Mouse (Mus musculus): ENCODE data around the gene Notch1.

The Notch1 gene

GRCm38 (mm10) chr2:26481724-26482495 is 34.6 kb downstream of the Notch1 start:
- DNase-seq (ENCODE audit: low spot score in 2 of 2), result no peak

GRCm38 (mm10) chr2:26480911-26481310 is 35.6 kb downstream of the Notch1 start:
- no peak for DNase-seq (ENCODE audit: low spot score in 2 of 2)

- DNase-seq (ENCODE audit: low spot score in 2 of 2), result no peak
Measured at GRCm38 (mm10) chr2:26478685-26479205, 37.7 kb downstream of the Notch1 start.

GRCm38 (mm10) chr2:26477911-26478310 is 38.6 kb downstream of the Notch1 start:
- no peak for DNase-seq (ENCODE audit: low spot score in 2 of 2)

DNA sequence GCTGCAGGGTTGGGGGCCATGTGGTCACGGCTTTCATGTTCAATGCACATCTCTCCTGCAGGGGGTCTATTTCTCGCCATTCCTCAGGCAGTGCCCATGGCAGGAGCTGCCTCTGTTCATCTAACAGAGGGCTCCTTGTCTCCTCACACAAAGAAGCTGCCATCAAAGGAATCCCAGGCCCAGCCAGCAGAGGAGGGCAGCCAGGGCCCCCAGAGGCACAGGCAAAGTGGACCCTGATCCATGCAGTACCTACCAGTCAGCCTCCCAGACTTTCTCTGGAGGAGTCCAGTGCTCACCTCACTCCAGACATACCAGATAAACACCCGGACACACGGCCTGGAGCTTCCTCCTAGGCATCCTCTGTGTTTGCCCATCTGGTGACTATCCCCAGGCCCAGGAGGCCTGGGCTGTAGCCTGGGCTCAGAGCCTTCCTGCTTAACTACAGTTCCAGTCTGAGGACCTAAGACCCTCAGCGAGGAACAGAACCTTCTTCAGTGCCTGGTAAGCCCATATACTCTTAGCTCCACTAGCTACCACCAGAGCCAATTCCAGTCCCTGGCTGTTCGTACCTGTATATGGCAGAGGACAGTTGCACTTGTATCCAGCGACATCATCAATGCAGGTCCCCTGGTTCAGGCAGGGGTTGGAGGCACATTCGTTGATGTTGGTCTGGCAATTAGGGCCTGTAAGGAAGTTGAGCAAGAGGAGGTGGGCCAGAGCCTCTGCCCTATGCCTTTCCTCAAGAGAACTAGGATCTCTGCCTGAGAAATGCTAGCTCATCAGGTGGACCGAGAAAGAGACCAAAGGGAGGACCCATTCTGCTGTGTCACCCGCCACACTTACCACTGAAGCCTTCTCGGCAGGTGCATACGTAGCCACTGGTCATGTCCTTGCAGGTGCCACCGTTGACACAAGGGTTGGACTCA is 40.7 kb downstream of the Notch1 start:
- no peak for DNase-seq (ENCODE audit: low spot score in 2 of 2)

DNA sequence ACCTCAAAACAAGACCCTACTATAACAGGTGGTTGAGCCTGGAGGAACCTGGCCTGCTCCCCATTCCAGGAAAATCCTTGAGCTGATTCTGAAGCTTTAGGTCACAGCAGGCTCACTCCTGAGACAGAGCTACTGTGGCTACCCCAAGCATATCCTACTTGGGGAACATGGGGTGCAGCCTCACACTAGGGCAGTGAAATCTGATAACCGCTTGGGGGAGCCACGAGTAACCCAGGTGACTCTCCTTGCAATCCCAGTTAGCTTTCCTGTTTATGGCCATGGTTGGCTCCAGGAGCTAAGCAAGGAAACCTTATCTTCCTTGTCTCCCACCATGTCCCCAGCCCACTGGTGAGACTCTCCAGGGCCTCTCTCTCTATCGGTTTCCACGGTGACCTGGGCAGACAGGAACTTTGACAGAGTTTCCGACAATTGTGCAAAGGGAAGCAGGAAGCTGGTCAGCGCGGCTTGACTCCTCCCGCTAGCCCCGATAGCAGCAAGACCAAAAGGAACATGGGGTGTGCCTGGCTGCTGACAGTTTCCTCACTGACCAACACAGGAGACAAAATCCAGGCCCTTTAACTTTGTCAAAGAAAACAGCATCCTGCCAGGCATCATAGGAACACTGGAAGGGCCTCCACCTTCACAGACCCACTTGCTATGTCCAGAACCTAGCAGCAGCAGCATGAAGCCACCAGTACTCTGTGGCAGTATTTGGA is 41.5 kb downstream of the Notch1 start:
- DNase-seq (ENCODE audit: low spot score in 2 of 2), result no peak

DNA sequence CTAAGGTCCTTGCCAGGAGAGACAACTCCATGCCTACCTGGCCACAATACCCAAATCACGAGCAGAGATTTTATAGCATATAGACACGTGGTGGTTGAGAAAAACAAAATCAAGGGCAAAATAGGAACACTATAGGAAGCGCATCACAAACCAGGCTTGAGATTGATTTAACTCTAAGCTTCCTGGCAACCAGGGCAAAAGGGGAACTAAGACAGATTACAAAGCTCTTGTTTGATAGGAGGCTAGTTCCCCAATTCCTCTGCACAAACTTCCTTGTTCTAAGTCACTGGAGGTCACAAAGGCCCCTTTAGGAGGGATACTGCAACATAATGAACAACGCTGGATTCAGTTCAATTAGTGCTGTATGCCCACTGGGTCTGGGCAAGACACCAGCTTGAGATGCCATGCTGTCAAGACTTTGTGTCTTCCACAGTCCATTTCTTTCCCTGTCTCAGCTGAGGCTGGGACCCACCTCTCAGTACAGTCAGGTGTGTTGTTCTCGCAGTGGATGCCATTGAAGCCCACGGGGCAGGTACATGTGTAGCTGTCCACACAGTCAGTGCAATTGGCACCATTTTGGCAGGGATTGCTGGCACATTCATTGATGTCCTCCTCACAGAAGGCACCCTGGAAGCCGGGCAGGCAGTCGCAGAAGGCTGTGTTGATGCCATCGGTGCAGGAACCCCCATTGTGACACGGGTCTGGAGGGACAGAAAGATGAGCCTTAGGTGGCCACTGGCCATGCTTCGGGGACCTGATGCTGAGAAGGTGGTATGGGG is 44.0 kb downstream of the Notch1 start:
- DNase-seq (ENCODE audit: low spot score in 2 of 2), result no peak

DNA sequence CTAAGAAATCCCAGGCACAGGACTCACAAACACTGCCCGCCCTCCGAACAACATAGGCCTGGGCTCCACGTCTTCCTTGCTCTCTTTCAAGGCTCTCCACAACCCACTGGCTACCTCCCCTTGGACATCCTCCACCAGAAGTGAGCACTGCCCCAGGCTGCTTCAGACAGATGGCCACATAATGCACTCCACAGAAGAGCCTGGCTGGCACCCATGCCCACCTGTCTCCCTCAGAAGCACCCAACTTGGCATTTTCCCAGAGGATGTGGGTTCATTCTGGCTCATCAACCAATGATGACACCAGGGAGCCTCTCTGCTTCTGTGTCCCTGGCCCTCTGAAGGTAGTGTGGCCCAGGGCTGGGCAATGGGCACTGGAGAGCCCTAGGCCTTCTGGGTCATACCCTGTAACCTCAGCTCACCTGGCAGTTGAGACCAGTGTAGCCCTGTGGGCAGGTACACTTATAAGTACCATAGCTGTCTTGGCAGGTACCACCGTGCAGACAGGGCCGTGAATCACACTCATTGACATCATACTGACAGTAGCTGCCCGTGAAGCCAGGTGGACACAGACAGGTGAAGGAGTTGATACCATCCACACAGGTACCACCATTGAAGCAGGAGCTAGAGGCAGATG is 44.7 kb downstream of the Notch1 start:
- no peak for DNase-seq (ENCODE audit: low spot score in 2 of 2)

- no peak for DNase-seq (ENCODE audit: low spot score in 2 of 2)
Measured at GRCm38 (mm10) chr2:26470967-26471366, 45.5 kb downstream of the Notch1 start.

DNA sequence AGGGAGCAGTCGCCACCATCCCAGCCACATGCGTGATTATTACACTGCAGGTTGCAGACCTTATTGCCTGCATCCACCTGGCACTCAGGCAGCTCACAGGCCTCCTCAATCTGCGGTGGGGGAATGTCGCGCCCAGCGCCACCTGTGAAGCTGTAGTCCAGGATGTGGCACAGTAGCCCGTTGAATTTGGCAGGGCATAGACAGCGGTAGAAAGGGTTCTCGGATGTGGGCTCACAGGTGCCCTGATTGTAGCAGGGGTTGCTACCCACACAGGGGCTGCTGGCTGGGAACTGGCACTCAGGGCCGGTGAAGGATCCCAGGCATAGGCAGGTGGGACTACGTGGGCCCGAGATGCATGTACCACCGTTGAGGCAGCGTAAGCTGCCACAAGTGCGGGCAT is 48.1 kb downstream of the Notch1 start:
- DNase-seq (ENCODE audit: low spot score in 2 of 2), result no peak

DNA sequence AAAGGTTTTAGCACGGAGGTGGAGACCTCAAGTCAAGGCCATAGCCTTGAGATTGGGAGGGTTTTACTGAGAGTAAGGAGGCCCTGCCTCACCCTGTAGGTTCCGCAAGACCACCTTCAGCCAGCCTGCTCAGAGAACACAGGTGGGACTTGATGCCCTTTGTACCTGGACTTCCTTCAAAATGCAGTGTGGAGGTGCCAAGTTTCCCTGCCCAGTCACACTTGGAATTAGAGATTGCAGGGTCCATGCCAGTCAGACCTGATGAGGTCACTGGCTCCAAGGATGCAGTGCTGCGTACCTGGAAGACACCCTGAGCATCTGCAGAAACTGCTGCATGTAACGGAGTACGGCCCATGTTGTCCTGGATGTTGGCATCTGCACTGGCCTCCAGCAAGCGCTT is 53.1 kb downstream of the Notch1 start:
- no peak for DNase-seq (ENCODE audit: low spot score in 2 of 2)

- DNase-seq (ENCODE audit: low spot score in 2 of 2), result no peak
Measured at GRCm38 (mm10) chr2:26462980-26463379, 53.5 kb downstream of the Notch1 start.

DNA sequence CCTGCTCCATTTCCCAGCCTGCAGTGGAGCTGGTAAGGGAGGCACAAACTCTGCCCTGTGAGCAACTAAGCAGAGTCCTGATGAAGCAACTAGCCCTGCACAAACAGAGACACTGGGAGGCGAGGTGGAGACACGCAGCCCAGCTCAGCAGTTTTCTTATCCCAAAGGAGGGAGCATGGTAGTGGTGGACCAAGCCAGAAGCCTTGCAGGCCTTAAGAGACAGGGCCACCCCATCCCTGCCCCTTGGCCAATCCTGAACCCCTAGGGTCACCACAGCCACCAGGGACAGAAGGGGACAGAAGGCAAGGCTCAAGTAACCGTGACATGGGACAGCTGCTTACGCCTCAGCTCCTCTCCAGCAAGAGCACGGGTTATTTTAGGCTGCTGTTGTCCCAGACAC is 54.8 kb downstream of the Notch1 start:
- DNase-seq (ENCODE audit: low spot score in 2 of 2), result no peak

GRCm38 (mm10) chr2:26460837-26461236 is 55.6 kb downstream of the Notch1 start:
- DNase-seq (ENCODE audit: low spot score in 2 of 2), result no peak

DNA sequence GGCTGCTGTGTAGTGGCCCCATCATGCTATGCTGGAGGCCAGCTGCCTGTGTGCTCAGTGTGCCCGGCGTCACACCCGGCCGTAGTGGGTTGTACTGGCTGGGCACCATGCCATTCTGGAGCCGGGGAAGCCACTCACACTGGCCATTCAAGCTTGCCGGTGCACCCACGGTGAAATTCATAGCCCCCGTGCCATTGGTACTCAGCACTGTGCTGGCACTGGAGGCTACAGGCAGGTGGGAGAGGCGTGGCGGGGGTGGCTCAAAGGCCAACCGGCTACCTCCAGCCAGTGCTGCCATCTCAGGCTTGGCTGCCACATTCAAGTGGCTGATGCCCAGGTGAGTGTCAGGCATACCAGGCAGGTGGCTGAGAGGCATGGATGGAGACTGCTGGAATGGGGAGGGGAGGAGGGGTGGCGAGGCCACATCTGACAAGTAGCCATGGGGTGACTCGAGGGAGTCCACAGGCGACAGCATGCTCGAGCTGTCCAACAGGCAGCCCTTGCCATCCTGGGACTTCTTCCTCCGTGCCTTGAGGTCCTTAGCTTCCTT is 56.3 kb downstream of the Notch1 start:
- no peak for DNase-seq (ENCODE audit: low spot score in 2 of 2)

DNA sequence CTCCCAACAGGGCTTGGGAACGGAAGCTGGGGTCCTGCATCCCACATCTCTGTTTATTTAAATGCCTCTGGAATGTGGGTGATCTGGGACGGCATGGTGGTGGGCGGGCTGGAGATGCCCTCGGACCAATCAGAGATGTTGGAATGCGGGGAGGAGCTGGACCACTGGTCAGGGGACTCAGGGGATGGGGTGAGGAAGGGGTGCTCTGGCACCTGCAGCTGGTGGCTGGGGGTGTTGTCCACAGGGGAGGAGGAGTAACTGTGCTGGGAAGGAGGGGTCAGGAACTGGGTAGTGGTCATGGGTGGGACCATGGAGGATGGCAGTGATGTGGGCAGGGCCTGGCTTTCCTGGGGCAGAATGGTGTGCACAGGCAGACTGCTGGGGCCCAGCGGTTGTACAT is 57.0 kb downstream of the Notch1 start:
- DNase-seq (ENCODE audit: low spot score in 2 of 2), result no peak

DNA sequence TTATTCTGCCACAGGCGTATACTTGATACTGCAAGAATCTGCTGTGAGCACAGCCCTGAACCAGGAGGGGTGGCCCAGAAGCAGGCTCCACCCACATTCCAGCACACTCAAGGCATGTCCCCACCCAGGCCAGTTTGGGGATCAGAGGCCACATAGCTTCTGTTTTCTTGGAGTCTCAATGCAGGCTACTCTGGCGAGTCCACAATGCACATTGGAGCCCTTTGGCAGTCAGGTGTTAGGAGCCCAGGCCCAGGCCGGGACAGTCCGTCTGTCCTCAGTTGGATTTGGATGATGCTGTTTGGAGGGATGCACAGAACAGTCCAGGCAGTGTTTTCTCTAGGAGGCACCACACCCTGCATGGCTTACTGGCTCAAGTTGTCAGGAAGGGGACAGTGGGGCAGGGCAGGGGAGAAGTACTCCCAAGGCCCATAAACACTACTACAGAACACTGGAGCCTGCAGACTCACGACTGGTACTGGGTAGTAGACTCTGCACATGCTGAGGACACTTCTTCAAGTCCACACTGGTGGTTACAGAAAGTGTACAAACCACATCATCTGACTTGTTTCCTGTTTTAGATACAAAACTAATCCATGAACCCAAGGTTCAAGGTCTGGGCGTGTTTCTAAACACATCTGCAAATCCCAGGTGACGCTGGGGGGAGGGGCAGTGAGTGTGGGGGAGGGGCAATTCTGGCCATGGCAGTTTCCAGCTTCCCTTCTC is 57.9 kb downstream of the Notch1 start:
- DNase-seq (ENCODE audit: low spot score in 2 of 2), result no peak

GRCm38 (mm10) chr2:26449121-26450060 is 67.1 kb downstream of the Notch1 start:
- peak; percentile 76 to 82 for DNase-seq (ENCODE audit: low spot score in 2 of 2)

DNA sequence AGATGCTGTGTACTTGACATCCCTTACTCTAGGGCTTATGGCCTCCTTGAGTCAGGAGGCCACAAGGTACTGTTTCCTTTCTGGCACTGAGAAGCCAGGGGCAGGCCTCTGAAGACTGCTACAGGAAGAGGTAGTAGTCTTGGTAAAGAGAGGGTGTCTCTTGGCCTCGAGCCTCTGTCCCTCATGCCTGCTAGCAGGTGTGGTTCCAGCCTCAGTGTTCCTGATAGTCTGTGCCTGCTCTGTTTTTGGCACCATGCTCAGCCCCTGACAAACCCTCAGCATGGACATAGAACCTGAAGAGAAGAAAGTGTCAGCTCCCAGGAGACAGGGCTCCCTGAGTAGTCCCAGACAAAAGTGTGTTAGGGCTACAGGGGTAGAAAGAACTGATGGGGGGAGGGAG is 69.0 kb downstream of the Notch1 start:
- no peak for DNase-seq (ENCODE audit: low spot score in 2 of 2)
